Mouse (Mus musculus) gastrocnemius, postnatal 10 days (tissue): Measurements from ENCODE around the gene Psd4. TPM values are rescaled to one million over a fixed set of nuclear protein-coding genes. Genes with fewer than 3 reads are reported as not detected.

ENCODE experiments used
- DNase-seq: peaks from one replicate; pipeline ENCODE4 v3.0.0; 2021; ENCODE audit warnings: mixed read lengths
- total RNA-seq, 2 experiments: library from RNA; stranded (reverse); gene quantifications; 2 replicates each; pipeline ENCODE4 v1.2.3; 2021

Gene Psd4
- total RNA-seq, 2 experiments from 2014 or later: 0.75 to 1.7 TPM

- DNase-seq: no peak
Measured at GRCm38 (mm10) chr2:24440056-24440455, 72.7 kb downstream of the Psd4 start.

GRCm38 (mm10) chr2:24441899-24442298 is 74.5 kb downstream of the Psd4 start:
- no peak for DNase-seq

GRCm38 (mm10) chr2:24442303-24442925 is 75.0 kb downstream of the Psd4 start:
- no peak for DNase-seq

GRCm38 (mm10) chr2:24443256-24443790 is 75.9 kb downstream of the Psd4 start:
- DNase-seq: no peak

GRCm38 (mm10) chr2:24449111-24449510 is 81.7 kb downstream of the Psd4 start:
- no peak for DNase-seq

- DNase-seq: peak; percentile 20
Measured at GRCm38 (mm10) chr2:24453206-24453605, 85.8 kb downstream of the Psd4 start.

GRCm38 (mm10) chr2:24454429-24455011 is 87.1 kb downstream of the Psd4 start:
- no peak for DNase-seq

GRCm38 (mm10) chr2:24455057-24455855 is 87.9 kb downstream of the Psd4 start:
- no peak for DNase-seq

GRCm38 (mm10) chr2:24456841-24457240 is 89.5 kb downstream of the Psd4 start:
- DNase-seq: no peak

GRCm38 (mm10) chr2:24460112-24460807 is 92.9 kb downstream of the Psd4 start:
- no peak for DNase-seq

GRCm38 (mm10) chr2:24460808-24461127 is 93.4 kb downstream of the Psd4 start:
- no peak for DNase-seq

Other genes with a start within 250 kb of the Psd4 start
- gene Il1f8, start 214.4 kb upstream of the Psd4 start, total RNA-seq: not detected
- gene Il1f9, start 181.1 kb upstream of the Psd4 start, total RNA-seq: not detected
- not detected for gene Il1f6, start 152.2 kb upstream of the Psd4 start, total RNA-seq
- not detected for gene Il1f5, start 90.6 kb upstream of the Psd4 start, total RNA-seq
- not detected for gene Il1f10, start 76.4 kb upstream of the Psd4 start, total RNA-seq
- under 1 TPM in 1 of 2 experiments, not detected in 1; 0.43 TPM for gene Il1rn, start 30.7 kb upstream of the Psd4 start, total RNA-seq
- not detected for gene Pax8, start 108.0 kb downstream of the Psd4 start, total RNA-seq